Mouse (Mus musculus): Measurements from ENCODE around the gene Slc39a8.
A peak's percentile ranks its signal among the peaks of the same experiment; 100 is the strongest.

Gene Slc39a8

GRCm38 (mm10) chr3:135825016-135825753 lies at the start of gene Slc39a8:
Gene Slc39a8, plus strand, starts transcription at chr3:135825279.
- peak; percentile 48 for DNase-seq

GRCm38 (mm10) chr3:135785065-135785464 lies 40.0 kb upstream of the Slc39a8 start:
- DNase-seq: no peak

- DNase-seq: no peak
Measured at GRCm38 (mm10) chr3:135796117-135796516, 29.0 kb upstream of the Slc39a8 start.

GRCm38 (mm10) chr3:135798241-135798640 lies 26.8 kb upstream of the Slc39a8 start:
- DNase-seq: no peak

GRCm38 (mm10) chr3:135798665-135799064 lies 26.4 kb upstream of the Slc39a8 start:
- DNase-seq: no peak

GRCm38 (mm10) chr3:135814665-135815064 lies 10.4 kb upstream of the Slc39a8 start:
- no peak for DNase-seq

GRCm38 (mm10) chr3:135815973-135816727 lies 8.9 kb upstream of the Slc39a8 start:
- no peak for DNase-seq

- DNase-seq: no peak
Measured at GRCm38 (mm10) chr3:135817124-135817523, 8.0 kb upstream of the Slc39a8 start.

- DNase-seq: no peak
Measured at GRCm38 (mm10) chr3:135824436-135824835, 643 bp upstream of the Slc39a8 start.

- peak; percentile 31 for DNase-seq
Measured at GRCm38 (mm10) chr3:135825754-135826683, 940 bp downstream of the Slc39a8 start.

- DNase-seq: no peak
Measured at GRCm38 (mm10) chr3:135826684-135827249, 1.7 kb downstream of the Slc39a8 start.

GRCm38 (mm10) chr3:135828000-135828399 lies 2.9 kb downstream of the Slc39a8 start:
- DNase-seq: no peak

GRCm38 (mm10) chr3:135832496-135832895 lies 7.4 kb downstream of the Slc39a8 start:
- no peak for DNase-seq

GRCm38 (mm10) chr3:135832907-135833306 lies 7.8 kb downstream of the Slc39a8 start:
- no peak for DNase-seq

- DNase-seq: no peak
Measured at GRCm38 (mm10) chr3:135834988-135835387, 9.9 kb downstream of the Slc39a8 start.

- no peak for DNase-seq
Measured at GRCm38 (mm10) chr3:135839535-135839934, 14.5 kb downstream of the Slc39a8 start.

GRCm38 (mm10) chr3:135840185-135840584 lies 15.1 kb downstream of the Slc39a8 start:
- no peak for DNase-seq

- no peak for DNase-seq
Measured at GRCm38 (mm10) chr3:135841716-135842511, 16.8 kb downstream of the Slc39a8 start.

- DNase-seq: no peak
Measured at GRCm38 (mm10) chr3:135843181-135843580, 18.1 kb downstream of the Slc39a8 start.

- DNase-seq: no peak
Measured at GRCm38 (mm10) chr3:135843707-135844106, 18.6 kb downstream of the Slc39a8 start.

GRCm38 (mm10) chr3:135844835-135845234 lies 19.8 kb downstream of the Slc39a8 start:
- no peak for DNase-seq

GRCm38 (mm10) chr3:135845860-135846259 lies 20.8 kb downstream of the Slc39a8 start:
- no peak for DNase-seq
